Mouse (Mus musculus) intestine, postnatal 0 days (tissue): ENCODE results near the gene Gm266. TPM values are rescaled to one million over a fixed set of nuclear protein-coding genes. Genes with fewer than 3 reads are reported as not detected.

Source experiments
- ATAC-seq: fragments of 200-750 bp; cut with Nextera tagmentation; 2 replicates; pipeline ENCODE4 v1.8.0; 2017; ENCODE audit warnings: mild to moderate bottlenecking, moderate TSS enrichment, moderate library complexity
- H3K27ac ChIP-seq: fragments of 300-500 bp; sonication (generic); 2 replicates; pipeline ENCODE4 v1.5.1; 2014; ENCODE audit warnings: mild to moderate bottlenecking, low read depth, low read length, moderate library complexity
- H3K27me3 ChIP-seq: fragments of 300-500 bp; sonication (generic); replicated peaks from 2 replicates; pipeline ENCODE4 v1.6.1; 2014; ENCODE audit warnings: low read length, mixed read lengths; ENCODE audit not compliant: control insufficient read depth, insufficient read depth
- H3K36me3 ChIP-seq: fragments of 300-500 bp; sonication (generic); 2 replicates; pipeline ENCODE4 v1.6.1; 2014; ENCODE audit warnings: mild to moderate bottlenecking, moderate library complexity; ENCODE audit not compliant: control insufficient read depth, insufficient read depth
- H3K4me1 ChIP-seq: fragments of 300-500 bp; sonication (generic); replicated peaks from 2 replicates; pipeline ENCODE4 v1.6.1; 2014; ENCODE audit warnings: antibody characterized with exemption, low read length, mixed read lengths; ENCODE audit not compliant: control insufficient read depth, insufficient read depth
- H3K4me2 ChIP-seq: fragments of 300-500 bp; sonication (generic); replicated peaks from 2 replicates; pipeline ENCODE4 v1.6.1; 2014; ENCODE audit warnings: low read depth, mild to moderate bottlenecking, moderate library complexity
- H3K4me3 ChIP-seq: fragments of 300-500 bp; sonication (generic); 2 replicates; pipeline ENCODE4 v1.5.1; 2014; ENCODE audit warnings: low read depth, low read length
- H3K9ac ChIP-seq: fragments of 300-500 bp; sonication (generic); 2 replicates; pipeline ENCODE4 v1.6.1; 2014; ENCODE audit warnings: mild to moderate bottlenecking, low read depth, low read length
- H3K9me3 ChIP-seq: fragments of 300-500 bp; sonication (generic); 2 replicates; pipeline ENCODE4 v1.6.1; 2016; ENCODE audit warnings: mixed run types; ENCODE audit not compliant: control insufficient read depth
- CTCF ChIP-seq: sonication (generic); IDR thresholded peaks from 2 replicates; pipeline ENCODE4 v1.5.1; 2016; ENCODE audit warnings: low read depth, mild to moderate bottlenecking, control low read depth, antibody characterized with exemption, moderate library complexity
- WGBS: fragments of 180-500 bp; shearing (Covaris S2); extraction: QIAGEN DNeasy Blood & Tissue Kit; methylation state at CpG from one replicate; pipeline ENCODE4 v1.1.7; 2014; 5-methylcytosine and 5-hydroxymethylcytosine counted together
- polyA plus RNA-seq: library from polyadenylated mRNA; unstranded; fragments of >200 nt; fragmentation: Nextera tagmentation; extraction: Ambion mirVana; gene quantifications from 2 replicates; pipeline ENCODE4 v1.2.1, GENCODE M21; 2015

Gm266 gene
- polyA plus RNA-seq, 1 experiment from 2014 or later, result 8.6 TPM

DNA sequence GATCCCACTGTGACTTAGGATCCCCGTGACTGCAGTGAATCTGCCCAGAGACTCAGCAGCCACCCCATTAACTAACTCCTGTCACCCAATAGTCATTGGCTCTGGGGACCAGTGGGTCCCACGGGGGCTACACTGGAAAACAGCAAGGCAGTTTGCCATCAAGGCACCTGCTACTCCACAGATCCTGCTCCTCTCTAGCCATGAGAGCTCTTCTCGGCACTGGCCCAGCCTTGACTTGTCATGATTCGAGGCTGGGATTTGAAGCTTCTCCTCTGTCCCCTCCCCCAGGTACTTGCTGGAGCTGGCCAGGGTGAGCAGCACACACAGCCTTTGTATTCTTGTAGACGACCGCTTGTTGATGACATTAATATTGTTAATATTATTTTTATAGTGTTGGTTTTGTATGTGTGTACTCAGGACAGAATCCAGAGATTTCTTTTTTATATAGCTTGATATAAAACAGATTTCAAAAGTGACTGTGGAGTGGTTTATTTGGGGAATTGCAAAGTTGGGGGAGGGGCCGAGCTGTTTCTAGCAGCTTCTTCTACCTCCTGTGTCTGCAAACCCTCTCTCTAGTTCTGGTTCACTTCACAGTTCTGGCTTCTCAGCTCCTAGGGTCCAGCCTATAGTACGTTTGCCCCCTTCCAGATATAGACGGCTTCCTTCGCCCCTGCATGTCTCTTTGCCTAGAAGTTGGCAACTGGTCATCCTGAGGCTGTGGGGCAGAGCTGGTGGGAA is 30.9 kb downstream of the Gm266 start:
- TF ChIP-seq CTCF, result no peak
- H3K4me3 ChIP-seq, result no peak overlapping the region
- no peak for ATAC-seq
- 0 out of 2 replicates have a peak, but pooled peaks cover 25% of the 10 kb centered on the region for H3K27me3 ChIP-seq
- H3K9me3 ChIP-seq, result no peaks in the 10 kb centered on the region
- WGBS, result 57% methylated on average over 10 of the region's 10 CpGs
- H3K9ac ChIP-seq, result no peak overlapping the region
- no peaks in the 10 kb centered on the region; the same call in 1 of the 2 replicates for H3K4me1 ChIP-seq
- H3K27ac ChIP-seq, result peak overlapping the region; percentile 21; the same call in 1 of the 2 replicates
- H3K36me3 ChIP-seq, result no peaks in the 10 kb centered on the region; the same call in 1 of the 2 replicates
- H3K4me2 ChIP-seq, result no peak overlapping the region

DNA sequence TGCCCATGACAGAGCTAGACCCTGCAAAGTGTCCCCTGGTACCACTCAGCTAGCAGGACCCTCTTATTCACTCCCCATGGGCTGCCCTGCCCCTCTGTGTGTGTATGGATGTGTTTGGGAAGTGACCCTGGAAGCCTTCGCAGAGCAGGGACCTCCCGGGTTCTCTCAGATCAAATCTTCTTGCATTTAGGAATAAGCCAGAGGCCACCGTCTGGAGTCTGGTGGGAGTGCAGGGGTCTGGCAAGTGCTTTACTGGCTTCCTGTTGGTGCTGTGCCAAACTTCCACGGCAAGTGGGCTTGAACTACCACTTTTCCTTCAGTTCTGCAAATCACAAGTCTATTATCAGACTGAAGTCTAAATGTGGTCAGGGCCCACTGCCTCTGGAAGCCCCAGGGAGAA is 31.6 kb downstream of the Gm266 start:
- Histone ChIP-seq H3K4me1 (no peaks in the 10 kb centered on the region; the same call in 1 of the 2 replicates), H3K27me3 (peaks cover 25% of the 10 kb centered on the region; the same call in 1 of the 2 replicates), H3K27ac (no peak overlapping the region), H3K36me3 (no peaks in the 10 kb centered on the region; the same call in 1 of the 2 replicates), H3K4me3 (no peak overlapping the region), H3K9ac (no peak overlapping the region), H3K9me3 (no peaks in the 10 kb centered on the region), H3K4me2 (no peak overlapping the region)
- no peak for ATAC-seq
- 37% methylated on average over 4 of the region's 4 CpGs for WGBS
- peak; percentile 39 for TF ChIP-seq CTCF

GRCm38 (mm10) chr12:111451561-111451960 is 34.1 kb downstream of the Gm266 start:
- Histone ChIP-seq H3K9me3 (no peaks in the 10 kb centered on the region), H3K27ac (no peak overlapping the region), H3K4me3 (no peak overlapping the region), H3K4me2 (no peak overlapping the region), H3K9ac (no peak overlapping the region), H3K36me3 (no peaks in the 10 kb centered on the region; the same call in 1 of the 2 replicates), H3K27me3 (peaks cover 43% of the 10 kb centered on the region), H3K4me1 (no peaks in the 10 kb centered on the region; the same call in 1 of the 2 replicates)
- no peak for TF ChIP-seq CTCF
- ATAC-seq, result no peak
- 80% methylated on average over 7 of the region's 7 CpGs for WGBS

GRCm38 (mm10) chr12:111450359-111450758 is 35.3 kb downstream of the Gm266 start:
- TF ChIP-seq CTCF, result no peak
- 47% methylated on average over 6 of the region's 6 CpGs for WGBS
- no peaks in the 10 kb centered on the region; the same call in 1 of the 2 replicates for H3K36me3 ChIP-seq
- H3K27ac ChIP-seq, result no peak overlapping the region
- H3K4me1 ChIP-seq, result no peaks in the 10 kb centered on the region; the same call in 1 of the 2 replicates
- no peaks in the 10 kb centered on the region for H3K9me3 ChIP-seq
- no peak for ATAC-seq
- peaks cover 53% of the 10 kb centered on the region for H3K27me3 ChIP-seq
- no peak overlapping the region for H3K9ac ChIP-seq
- no peak overlapping the region; the same call in 1 of the 2 replicates for H3K4me2 ChIP-seq
- no peak overlapping the region for H3K4me3 ChIP-seq

DNA sequence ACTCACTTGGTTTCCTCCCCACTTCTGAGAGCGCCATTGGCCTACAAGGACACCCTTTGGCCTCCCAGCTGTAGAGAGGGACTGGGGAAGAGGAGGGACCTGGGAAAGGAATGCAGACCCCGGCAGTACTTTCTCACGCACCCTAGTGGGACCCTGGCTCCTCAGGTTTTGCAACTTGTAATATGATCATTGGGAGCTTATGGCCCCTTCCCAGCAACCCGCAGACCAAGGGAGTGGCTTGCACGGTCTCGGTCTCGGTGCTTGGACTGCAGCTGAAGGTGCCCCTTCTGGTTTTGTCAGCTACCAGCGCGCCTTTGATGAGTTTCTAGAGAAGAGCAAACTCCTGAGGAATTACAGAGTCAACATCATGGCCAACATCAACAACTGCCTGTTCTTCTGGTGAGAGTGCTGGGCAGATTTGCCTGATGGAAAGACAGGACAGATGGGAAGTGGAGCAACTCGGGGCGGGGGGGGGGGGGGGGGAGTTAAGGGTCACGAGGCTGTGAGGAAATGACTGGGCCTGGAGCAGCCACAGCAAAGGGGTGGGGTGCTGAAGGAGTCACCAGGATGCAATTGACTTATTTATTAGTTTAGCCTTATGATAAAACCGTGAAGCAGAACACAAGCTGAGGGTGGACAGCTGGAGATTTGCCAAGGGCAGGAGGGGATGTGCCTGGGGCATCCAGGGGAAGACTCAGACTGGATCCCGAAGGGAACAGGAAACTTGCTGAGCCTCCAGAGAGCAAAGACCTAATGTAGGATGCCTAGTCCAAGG is 36.5 kb downstream of the Gm266 start:
- Histone ChIP-seq H3K4me1 (no peaks in the 10 kb centered on the region), H3K4me2 (no peak overlapping the region), H3K36me3 (no peaks in the 10 kb centered on the region; the same call in 1 of the 2 replicates), H3K9ac (no peak overlapping the region), H3K27me3 (peaks cover 65% of the 10 kb centered on the region), H3K27ac (no peak overlapping the region), H3K4me3 (no peak overlapping the region), H3K9me3 (no peaks in the 10 kb centered on the region)
- no peak for ATAC-seq
- 15% methylated on average over 13 of the region's 14 CpGs for WGBS
- no peak for TF ChIP-seq CTCF
